Mouse (Mus musculus) gastrocnemius, postnatal 10 days (tissue): Measurements from ENCODE around the gene Fbxl13. TPM values are rescaled to one million over a fixed set of nuclear protein-coding genes. Genes with fewer than 3 reads are reported as not detected.
"Not testable (repeated sequence)": the region's sequence is repeated elsewhere in the genome, so short reads cannot be mapped to it uniquely, and the experiment has no call there.

ENCODE experiments used
- DNase-seq: peaks from one replicate; pipeline ENCODE4 v3.0.0; 2021; ENCODE audit warnings: mixed read lengths
- total RNA-seq, 2 experiments: library from RNA; stranded (reverse); gene quantifications; 2 replicates each; pipeline ENCODE4 v1.2.3; 2021

Fbxl13 gene
- total RNA-seq, 2 experiments from 2014 or later = 0.19 to 0.36 TPM

GRCm38 (mm10) chr5:21656912-21657311 is 11.5 kb upstream of the Fbxl13 start:
- DNase-seq = no peak

- no peak for DNase-seq
Observed at GRCm38 (mm10) chr5:21651885-21652612, 6.6 kb upstream of the Fbxl13 start.

GRCm38 (mm10) chr5:21650736-21651135 is 5.3 kb upstream of the Fbxl13 start:
- DNase-seq = no peak

- no peak for DNase-seq
Observed at GRCm38 (mm10) chr5:21646133-21646491, 678 bp upstream of the Fbxl13 start.

- DNase-seq = no peak
Observed at GRCm38 (mm10) chr5:21644891-21645438, 469 bp downstream of the Fbxl13 start.

- no peak for DNase-seq
Observed at GRCm38 (mm10) chr5:21643606-21644005, 1.8 kb downstream of the Fbxl13 start.

GRCm38 (mm10) chr5:21640961-21641360 is 4.5 kb downstream of the Fbxl13 start:
- DNase-seq = peak; percentile 19

GRCm38 (mm10) chr5:21625916-21626315 is 19.5 kb downstream of the Fbxl13 start:
- DNase-seq = no peak

- DNase-seq = no peak
Observed at GRCm38 (mm10) chr5:21616450-21617009, 28.9 kb downstream of the Fbxl13 start.

- DNase-seq = not testable (repeated sequence)
Observed at GRCm38 (mm10) chr5:21614299-21614698, 31.1 kb downstream of the Fbxl13 start.

- DNase-seq = no peak
Observed at GRCm38 (mm10) chr5:21610996-21611395, 34.4 kb downstream of the Fbxl13 start.

- peak; percentile 8 for DNase-seq
Observed at GRCm38 (mm10) chr5:21608311-21609304, 36.8 kb downstream of the Fbxl13 start.

- DNase-seq = no peak
Observed at GRCm38 (mm10) chr5:21605936-21606335, 39.5 kb downstream of the Fbxl13 start.

GRCm38 (mm10) chr5:21599961-21600360 is 45.5 kb downstream of the Fbxl13 start:
- no peak for DNase-seq

- not testable (repeated sequence) for DNase-seq
Observed at GRCm38 (mm10) chr5:21599536-21599935, 45.9 kb downstream of the Fbxl13 start.

- DNase-seq = no peak
Observed at GRCm38 (mm10) chr5:21593201-21593709, 52.2 kb downstream of the Fbxl13 start.

- DNase-seq = no peak
Observed at GRCm38 (mm10) chr5:21592106-21592505, 53.3 kb downstream of the Fbxl13 start.

GRCm38 (mm10) chr5:21588220-21588619 is 57.2 kb downstream of the Fbxl13 start:
- DNase-seq = no peak

- no peak for DNase-seq
Observed at GRCm38 (mm10) chr5:21587683-21588082, 57.8 kb downstream of the Fbxl13 start.

- peak; percentile 55 for DNase-seq
Observed at GRCm38 (mm10) chr5:21586763-21587162, 58.7 kb downstream of the Fbxl13 start.

GRCm38 (mm10) chr5:21578136-21578535 is 67.3 kb downstream of the Fbxl13 start:
- DNase-seq = no peak

GRCm38 (mm10) chr5:21575210-21575550 is 70.3 kb downstream of the Fbxl13 start:
- DNase-seq = no peak
